Mouse (Mus musculus) frontal cortex, adult (tissue): ENCODE results near the gene Zfp866.

Experiments used
- ATAC-seq: cut with Nextera tagmentation; 2 replicates; pipeline ENCODE4 v1.9.2; 2017; ENCODE audit warnings: mild to moderate bottlenecking, moderate library complexity, mixed read lengths; ENCODE audit not compliant: low TSS enrichment

Gene Zfp866

GRCm38 (mm10) chr8:69716403-69717231 is 74.4 kb downstream of the Zfp866 start:
- ATAC-seq: peak; percentile 97

- ATAC-seq: no peak
Observed at GRCm38 (mm10) chr8:69715366-69715765, 75.6 kb downstream of the Zfp866 start.

- no peak for ATAC-seq
Observed at GRCm38 (mm10) chr8:69713516-69713915, 77.5 kb downstream of the Zfp866 start.
